Mouse (Mus musculus): Measurements from ENCODE around the gene Tex50. TPM values are rescaled to one million over a fixed set of nuclear protein-coding genes. Genes with fewer than 3 reads are reported as not detected.

Tex50 gene
- total RNA-seq (2012; rRNA removed) (not detected in 2 replicates), polyA plus RNA-seq (2012; ENCODE audit: insufficient read depth in 1 of 2, insufficient read length in 2 of 2, low read depth in 1 of 2, low replicate concordance in 2 of 2, missing spikeins in 1 of 2) (not detected)

GRCm38 (mm10) chr1:161159214-161159613 is at the start of gene Tex50:
TSS of gene Tex50 (minus strand) at chr1:161159314.
- Histone ChIP-seq H3K79me2 (ENCODE audit: control insufficient read depth, insufficient read depth, low read length, poor library complexity) (no peaks in the 10 kb centered on the region), H3K27ac (ENCODE audit: control insufficient read depth, low read depth, low read length) (no peak within 1 kb of the TSS), H3K27me3 (ENCODE audit: control insufficient read depth in 1 of 2, insufficient read depth in 2 of 2, low read length in 2 of 2) (peaks cover 0 to 2% of the 10 kb centered on the region in 2 experiments; a peak in 1 of 4 replicates), H3K4me1 (ENCODE audit: control insufficient read depth in 1 of 2, insufficient read depth in 2 of 2, low read length in 2 of 2) (peaks cover 0 to 4% of the 10 kb centered on the region in 2 experiments; a peak in 3 of 4 replicates), H3K9ac (ENCODE audit: control insufficient read depth, low read depth, low read length, poor library complexity, severe bottlenecking) (no peak within 1 kb of the TSS), H3K4me3 (ENCODE audit: control insufficient read depth in 1 of 2, insufficient read depth in 1 of 2, low read depth in 2 of 2, low read length in 2 of 2) (no peak within 1 kb of the TSS), H3K36me3 (ENCODE audit: control insufficient read depth in 1 of 2, insufficient read depth in 2 of 2, low read length in 2 of 2) (peaks cover 0 to 2% of the 10 kb centered on the region in 2 experiments; a peak in 2 of 4 replicates), H3K9me3 (replicated peaks; ENCODE audit: insufficient read depth, low read length) (no peaks in the 10 kb centered on the region)
- TF ChIP-seq RCOR1 (IDR thresholded peaks at IDR 0.05; ENCODE audit: low read depth, low read length) = no peak
- no peak for TF ChIP-seq MYC (IDR thresholded peaks at IDR 0.05; ENCODE audit: low read depth, low read length)
- DNase-seq (ENCODE audit: low read depth, low spot score) = no peak

GRCm38 (mm10) chr1:161199856-161200255 is 40.7 kb upstream of the Tex50 start:
- Histone ChIP-seq H3K4me1 (ENCODE audit: control insufficient read depth in 1 of 2, insufficient read depth in 2 of 2, low read length in 2 of 2) (peaks cover 4 to 11% of the 10 kb centered on the region in 2 experiments; a peak in 3 of 4 replicates), H3K9me3 (replicated peaks; ENCODE audit: insufficient read depth, low read length) (no peaks in the 10 kb centered on the region), H3K27me3 (ENCODE audit: control insufficient read depth in 1 of 2, insufficient read depth in 2 of 2, low read length in 2 of 2) (peaks cover 2% of the 10 kb centered on the region in 2 experiments; a peak in 2 of 4 replicates), H3K36me3 (ENCODE audit: control insufficient read depth in 1 of 2, insufficient read depth in 2 of 2, low read length in 2 of 2) (peaks cover 0 to 9% of the 10 kb centered on the region in 2 experiments; a peak in 2 of 4 replicates), H3K27ac (ENCODE audit: control insufficient read depth, low read depth, low read length) (no peak overlapping the region), H3K4me3 (ENCODE audit: control insufficient read depth in 1 of 2, insufficient read depth in 1 of 2, low read depth in 2 of 2, low read length in 2 of 2) (peak overlapping the region in 1 of 2 experiments; percentile 47; a peak in 2 of 4 replicates), H3K9ac (ENCODE audit: control insufficient read depth, low read depth, low read length, poor library complexity, severe bottlenecking) (no peak overlapping the region), H3K79me2 (ENCODE audit: control insufficient read depth, insufficient read depth, low read length, poor library complexity) (no peaks in the 10 kb centered on the region)
- 0 out of 2 replicates have a peak, but pooled peaks have one; percentile 29 for TF ChIP-seq GATA1 (IDR thresholded peaks at IDR 0.05; ENCODE audit: low read depth, low read length)
- peak; percentile 46; the same call in 1 of the 2 replicates for TF ChIP-seq ELF1 (IDR thresholded peaks at IDR 0.05; ENCODE audit: low read depth, low read length)
- peak; percentile 30; the same call in 1 of the 2 replicates for TF ChIP-seq TCF12 (IDR thresholded peaks at IDR 0.05; ENCODE audit: low read depth, low read length)
- TF ChIP-seq MAZ (IDR thresholded peaks at IDR 0.05; ENCODE audit: low read depth, low read length) = no peak
- peak; percentile 50 for TF ChIP-seq ETS1 (IDR thresholded peaks at IDR 0.05; ENCODE audit: low read depth, low read length)
- no peak for TF ChIP-seq RAD21 (IDR thresholded peaks at IDR 0.05; ENCODE audit: low read depth, low read length)
- no peak for TF ChIP-seq NELFE (IDR thresholded peaks at IDR 0.05; ENCODE audit: low read depth, low read length)
- no peak for TF ChIP-seq POLR2AphosphoS5 (IDR thresholded peaks at IDR 0.05; ENCODE audit: borderline replicate concordance, low read depth, low read length)
- TF ChIP-seq MXI1 (IDR thresholded peaks at IDR 0.05; ENCODE audit: low read depth, low read length) = 0 out of 2 replicates have a peak, but pooled peaks have one; percentile 21
- no peak for TF ChIP-seq ZNF384 (IDR thresholded peaks at IDR 0.05; ENCODE audit: low read depth, low read length)
- no peak for TF ChIP-seq MAFK (IDR thresholded peaks at IDR 0.05; ENCODE audit: borderline replicate concordance, low read depth, low read length)
- no peak for TF ChIP-seq TBP (IDR thresholded peaks at IDR 0.05; ENCODE audit: low read depth, low read length)
- no peak for TF ChIP-seq CHD2 (IDR thresholded peaks at IDR 0.05; ENCODE audit: low read length)
- peak in 1 of 2 experiments; percentile 36; a peak in 1 of 4 replicates for TF ChIP-seq EP300 (IDR thresholded peaks at IDR 0.05; ENCODE audit: low read depth in 1 of 2, low read length in 2 of 2)
- peak; percentile 78 for DNase-seq (ENCODE audit: low read depth, low spot score)
